Mouse (Mus musculus): ENCODE data around the gene Gm17455.

GRCm38 (mm10) chr10:60361615-60362309 is 37.8 kb upstream of the Gm17455 start:
- no peak for TF ChIP-seq CTCF (IDR thresholded peaks at IDR 0.05; ENCODE audit: borderline replicate concordance, insufficient read depth, low read depth, low read length)
- TF ChIP-seq POLR2A (IDR thresholded peaks at IDR 0.05; ENCODE audit: borderline replicate concordance, insufficient read depth, low read length) = no peak
